Mouse (Mus musculus) lung, postnatal 4 days (tissue): Measurements from ENCODE around the gene Naa15.

Experiments
- DNase-seq, 2 experiments: peaks; one replicate each; pipeline ENCODE4 v3.0.0; 2021

Gene Naa15

GRCm38 (mm10) chr3:51517878-51518762 is 103.2 kb downstream of the Naa15 start:
- peak in 1 of 2 experiments; percentile 27 for DNase-seq

GRCm38 (mm10) chr3:51518763-51519121 is 103.8 kb downstream of the Naa15 start:
- DNase-seq, result no peak

DNA sequence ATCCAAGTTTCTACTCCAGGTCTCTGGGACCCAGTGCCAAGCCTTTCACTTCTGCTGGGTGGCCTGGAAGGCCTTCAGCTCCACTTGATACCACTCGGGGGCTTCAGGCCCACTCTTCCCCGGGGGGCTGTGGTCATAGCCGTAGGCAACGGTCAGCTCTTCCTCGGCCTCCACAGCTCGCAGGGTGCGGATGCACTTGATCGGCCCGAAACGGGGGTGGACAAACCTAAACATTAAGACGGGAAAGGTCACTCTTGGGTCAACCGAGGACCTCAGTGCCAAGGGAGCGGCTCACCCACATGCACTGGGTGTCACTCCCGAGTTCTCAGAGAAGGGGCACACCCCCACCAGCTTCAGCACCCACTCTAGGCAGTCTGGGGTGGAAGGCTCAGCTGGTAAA is 106.3 kb downstream of the Naa15 start:
- no peak for DNase-seq

- no peak for DNase-seq
Measured at GRCm38 (mm10) chr3:51525186-51525785, 110.3 kb downstream of the Naa15 start.
